Mouse (Mus musculus) C3H10T1/2 (cell line): ENCODE results near the gene A630073D07Rik. TPM values are rescaled to one million over a fixed set of nuclear protein-coding genes. Genes with fewer than 3 reads are reported as not detected.

Experiments
- polyA plus RNA-seq, 2 experiments: library from polyadenylated mRNA; unstranded; fragments of >200 nt; fragmentation: generic; extraction: Trizol; gene quantifications; one replicate each; pipeline ENCODE4 v1.2.1; 2012; ENCODE audit warnings: missing spikeins in 2 of 2

A630073D07Rik gene
- not detected for polyA plus RNA-seq

GRCm38 (mm10) chr6:132651426-132651825, at the start of gene A630073D07Rik:
Gene A630073D07Rik (minus strand): TSS chr6:132651526.

GRCm38 (mm10) chr6:132700907-132701306, 49.6 kb upstream of the A630073D07Rik start, which contains the start of gene Tas2r121:
Gene Tas2r121 (minus strand): TSS chr6:132701007.

GRCm38 (mm10) chr6:132656653-132657052, 5.3 kb upstream of the A630073D07Rik start, which contains the start of gene Tas2r120:
Gene Tas2r120 (plus strand): TSS chr6:132656953.

GRCm38 (mm10) chr6:132595613-132596012, 55.7 kb downstream of the A630073D07Rik start, which contains the start of gene Prp2:
Gene Prp2 (plus strand): TSS chr6:132595913.

Other genes starting within 250 kb of the A630073D07Rik start
- not detected for gene Prh1, start 81.7 kb downstream of the A630073D07Rik start, polyA plus RNA-seq
- not detected for gene Prp2, start 55.6 kb downstream of the A630073D07Rik start, polyA plus RNA-seq
- gene Tas2r120, start 5.4 kb upstream of the A630073D07Rik start, polyA plus RNA-seq = not detected
- gene Tas2r121, start 49.5 kb upstream of the A630073D07Rik start, polyA plus RNA-seq = not detected
- not detected for gene Tas2r122, start 60.4 kb upstream of the A630073D07Rik start, polyA plus RNA-seq
- not detected for gene Tas2r115, start 86.5 kb upstream of the A630073D07Rik start, polyA plus RNA-seq
- not detected for gene Tas2r124, start 103.2 kb upstream of the A630073D07Rik start, polyA plus RNA-seq
- not detected for gene Tas2r102, start 110.6 kb upstream of the A630073D07Rik start, polyA plus RNA-seq
- gene Tas2r136, start 126.6 kb upstream of the A630073D07Rik start, polyA plus RNA-seq = not detected
- not detected for gene Tas2r117, start 151.3 kb upstream of the A630073D07Rik start, polyA plus RNA-seq
- gene Tas2r123, start 195.6 kb upstream of the A630073D07Rik start, polyA plus RNA-seq = not detected
- gene Tas2r116, start 203.9 kb upstream of the A630073D07Rik start, polyA plus RNA-seq = not detected
- not detected for gene Tas2r110, start 216.5 kb upstream of the A630073D07Rik start, polyA plus RNA-seq
- not detected for gene Tas2r113, start 241.5 kb upstream of the A630073D07Rik start, polyA plus RNA-seq